Mouse (Mus musculus) lung, postnatal 10 days (tissue): Measurements from ENCODE around the gene Fam214b.
A peak's percentile ranks its signal among the peaks of the same experiment; 100 is the strongest.

Experiments
- DNase-seq: peaks from one replicate; pipeline ENCODE4 v3.0.0; 2021

The Fam214b gene

DNA sequence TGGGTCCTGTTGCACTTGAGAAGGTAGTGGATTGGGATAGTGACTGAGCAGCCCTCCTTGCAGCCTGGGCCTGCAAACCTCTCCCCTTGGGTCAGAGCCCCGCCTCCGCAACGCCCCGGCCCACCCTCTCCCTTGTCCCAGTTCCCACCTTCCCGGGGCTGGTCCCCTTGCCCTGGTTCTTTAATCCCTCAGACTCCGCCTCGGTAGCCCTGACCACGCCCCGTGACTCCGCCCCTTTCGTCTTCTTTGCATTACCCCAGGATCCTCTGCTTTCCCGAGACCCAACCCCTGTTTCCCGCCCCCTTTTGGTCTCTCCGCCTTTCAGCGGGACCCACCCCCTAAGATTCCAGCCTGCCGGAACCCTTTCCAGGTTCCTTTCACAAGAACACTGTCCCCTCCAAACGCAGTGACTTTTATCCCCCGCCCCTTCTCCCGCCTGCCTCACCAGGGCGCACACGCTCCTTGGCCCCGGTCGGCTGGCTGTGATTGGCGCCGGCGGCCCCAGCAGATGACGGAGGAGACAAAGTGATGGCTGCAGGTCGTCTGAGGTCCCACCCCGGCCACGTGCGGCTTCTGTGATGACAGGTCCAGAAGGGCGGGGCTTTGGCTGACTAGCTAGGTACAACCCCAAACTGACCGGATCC is at the start of gene Fam214b:
Gene Fam214b (minus strand): TSS at position 562 of the 644 bp plus-strand sequence.
- peak; percentile 100 for DNase-seq

GRCm38 (mm10) chr4:43091183-43091582 is 45.2 kb upstream of the Fam214b start:
- DNase-seq = no peak

GRCm38 (mm10) chr4:43089950-43090349 is 43.9 kb upstream of the Fam214b start:
- no peak for DNase-seq

DNA sequence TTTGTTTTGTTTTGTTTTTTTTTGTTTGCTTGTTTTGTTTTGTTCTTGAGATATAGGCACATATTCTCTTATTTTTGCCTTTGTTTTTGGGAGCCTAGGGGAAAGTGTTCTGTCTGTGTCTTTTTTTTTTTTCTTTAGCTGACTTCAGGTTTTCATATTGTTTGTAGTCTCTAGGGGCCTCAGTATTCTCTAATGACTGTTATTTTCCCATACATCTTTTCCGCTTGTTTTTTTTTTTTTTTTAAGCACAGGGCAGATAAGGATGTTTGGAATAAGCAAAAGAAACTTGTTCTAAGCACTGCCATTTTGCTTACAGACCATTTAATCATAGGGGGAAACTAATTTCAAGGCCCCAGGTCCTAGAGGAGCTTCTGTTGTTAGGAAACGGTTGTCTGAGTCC is 36.4 kb upstream of the Fam214b start:
- DNase-seq = no peak

- no peak for DNase-seq
Observed at GRCm38 (mm10) chr4:43078071-43078718, 32.2 kb upstream of the Fam214b start.

DNA sequence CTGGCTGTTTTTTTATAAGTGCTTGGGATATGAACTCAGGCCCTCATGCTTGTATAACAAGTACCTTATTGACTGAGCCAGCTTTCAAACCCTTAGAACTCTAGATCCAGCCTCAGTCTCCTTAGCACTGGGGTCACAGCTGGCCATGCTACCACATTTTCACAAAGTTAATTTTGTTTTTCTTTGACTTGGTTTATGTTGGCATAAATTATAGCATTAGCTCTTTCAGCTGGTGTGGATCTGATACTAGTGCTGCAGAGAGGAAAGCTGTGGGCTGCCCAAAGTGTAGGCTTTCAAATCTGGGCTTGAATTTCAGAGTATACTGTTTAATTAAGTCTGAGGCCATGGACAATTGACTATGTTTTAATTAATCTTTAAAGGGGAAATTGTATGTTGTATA is 28.9 kb upstream of the Fam214b start:
- DNase-seq = no peak

DNA sequence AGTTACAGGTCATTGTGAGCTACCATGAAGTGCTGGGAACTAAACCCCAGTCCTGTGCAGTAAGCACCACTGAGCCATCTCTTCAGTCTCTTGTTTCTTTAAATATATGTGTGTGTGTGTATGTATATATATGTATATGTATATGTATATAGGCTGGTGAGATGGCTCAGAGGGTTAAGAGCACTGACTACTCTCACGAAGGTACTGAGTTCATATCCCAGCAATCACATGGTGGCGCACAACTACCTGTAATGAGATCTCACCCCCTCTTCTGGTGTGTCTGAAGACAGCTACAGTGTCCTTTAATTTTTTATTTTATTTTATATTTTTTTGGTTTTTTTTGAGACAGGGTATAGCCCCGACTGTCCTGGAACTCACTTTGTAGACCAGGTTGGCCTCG is 19.5 kb upstream of the Fam214b start:
- no peak for DNase-seq

DNA sequence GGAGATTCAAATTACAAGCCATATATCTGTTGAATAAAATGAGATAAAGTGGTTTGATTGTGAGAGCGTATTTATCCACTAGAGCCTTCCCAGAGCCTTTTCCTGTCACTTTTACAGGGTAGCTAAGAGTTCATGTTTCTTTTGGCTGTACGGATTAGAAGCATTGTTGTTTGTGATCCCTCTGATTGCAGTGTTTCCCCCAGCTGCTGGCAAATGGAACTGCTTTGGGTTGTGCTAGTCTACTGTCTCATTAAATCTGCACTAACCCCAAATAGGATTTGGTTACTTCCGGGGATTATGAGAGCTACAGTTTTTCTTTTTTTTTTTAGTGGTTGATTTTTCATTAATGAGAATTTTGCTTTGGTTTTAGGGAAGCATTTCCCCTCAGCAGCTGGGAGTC is 14.3 kb upstream of the Fam214b start:
- DNase-seq = no peak

GRCm38 (mm10) chr4:43059697-43060096 is 13.7 kb upstream of the Fam214b start:
- DNase-seq = no peak

GRCm38 (mm10) chr4:43058753-43059654 is 13.0 kb upstream of the Fam214b start, which contains the start of gene Unc13b:
Unc13b (plus strand) TSS chr4:43058953.
- DNase-seq = peak; percentile 96

GRCm38 (mm10) chr4:43058392-43058752 is 12.4 kb upstream of the Fam214b start:
- DNase-seq = no peak

- no peak for DNase-seq
Observed at GRCm38 (mm10) chr4:43057654-43058053, 11.6 kb upstream of the Fam214b start.

DNA sequence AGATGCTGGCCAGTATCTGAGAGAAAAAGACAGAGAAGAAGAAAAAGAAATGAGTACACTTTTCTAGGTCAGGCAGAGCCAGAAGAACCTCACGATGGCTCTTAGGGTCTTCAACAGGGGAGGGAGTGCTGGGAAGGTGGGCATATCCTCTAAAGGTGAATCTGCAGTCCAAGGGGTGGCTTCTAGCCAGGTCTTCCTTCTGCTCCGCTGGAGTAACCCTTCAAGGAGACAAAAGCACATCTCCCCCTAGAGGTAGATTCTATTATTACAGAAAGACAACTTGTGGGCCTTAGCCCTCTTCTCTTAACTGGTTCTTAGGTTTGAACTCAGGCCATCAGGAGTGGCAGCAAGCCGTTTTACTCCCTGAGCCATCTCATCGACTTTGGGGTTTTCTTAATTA is 6.6 kb upstream of the Fam214b start:
- DNase-seq = peak; percentile 61

- DNase-seq = peak; percentile 92
Observed at GRCm38 (mm10) chr4:43047231-43047630, 1.2 kb upstream of the Fam214b start.

- DNase-seq = no peak
Observed at GRCm38 (mm10) chr4:43046607-43047006, 587 bp upstream of the Fam214b start.

DNA sequence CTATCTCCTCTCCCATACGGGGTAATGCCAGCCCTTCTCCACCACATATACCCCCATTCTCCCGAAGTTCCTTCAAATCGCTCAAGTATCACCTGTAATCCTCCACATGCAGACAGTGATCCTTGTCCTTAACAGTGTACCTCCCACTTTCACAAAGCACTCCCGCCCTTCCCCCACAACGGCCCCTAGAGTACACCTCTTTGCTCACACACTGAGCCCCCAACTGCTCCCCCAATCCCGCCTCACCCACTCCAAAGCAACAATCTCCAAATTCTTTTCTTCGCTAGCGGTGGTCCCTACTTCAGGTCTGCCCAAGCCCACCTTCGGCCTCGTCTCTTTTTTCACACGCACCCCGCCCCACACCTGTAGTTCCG is 748 bp downstream of the Fam214b start:
- no peak for DNase-seq

- peak; percentile 74 for DNase-seq
Observed at GRCm38 (mm10) chr4:43044673-43045072, 1.3 kb downstream of the Fam214b start.

- DNase-seq = peak; percentile 92
Observed at GRCm38 (mm10) chr4:43043644-43044357, 2.2 kb downstream of the Fam214b start.

GRCm38 (mm10) chr4:43040881-43041547 is 5.0 kb downstream of the Fam214b start:
- no peak for DNase-seq

GRCm38 (mm10) chr4:43040114-43040572 is 5.9 kb downstream of the Fam214b start:
- DNase-seq = peak; percentile 99

GRCm38 (mm10) chr4:43039609-43040008 is 6.4 kb downstream of the Fam214b start:
- no peak for DNase-seq
